Mouse (Mus musculus) liver (tissue): ENCODE results near the gene Wasf3.
"Not testable (repeated sequence)": the region's sequence is repeated elsewhere in the genome, so short reads cannot be mapped to it uniquely, and the experiment has no call there.

Experiments used
- DNase-seq: peaks from one replicate; pipeline ENCODE4 v3.0.0-alpha.2; 2020; ENCODE audit warnings: mixed read lengths

Gene Wasf3

DNA sequence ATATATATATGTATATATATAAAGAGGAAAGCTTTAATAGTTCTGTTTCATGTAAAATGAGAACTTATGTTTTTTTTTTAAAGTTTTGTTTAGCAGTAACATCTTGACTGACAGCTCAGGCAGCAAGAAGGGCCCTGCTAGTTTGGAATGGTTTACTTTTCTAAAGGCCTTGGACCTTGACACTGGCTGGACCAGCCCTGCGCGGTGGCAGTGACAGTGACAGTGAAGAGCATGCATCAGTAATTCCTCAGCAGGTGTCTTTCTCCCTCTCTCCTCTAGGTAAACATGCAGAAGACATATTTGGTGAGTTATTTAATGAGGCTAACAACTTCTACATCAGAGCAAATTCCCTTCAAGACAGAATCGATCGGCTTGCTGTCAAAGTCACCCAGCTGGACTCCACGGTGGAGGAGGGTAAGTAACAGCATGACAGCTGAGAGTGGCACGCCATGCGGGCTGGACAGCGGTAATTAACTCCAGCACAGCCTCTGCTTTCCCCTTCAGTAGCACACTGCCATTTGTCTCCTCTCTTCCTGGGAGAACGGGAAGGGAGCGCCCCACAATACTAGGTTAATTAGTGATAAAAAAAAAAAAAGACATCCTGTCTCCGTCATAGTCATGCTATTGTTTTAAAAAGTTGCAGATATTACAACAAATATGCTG lies 66.9 kb downstream of the Wasf3 start:
- DNase-seq = no peak

DNA sequence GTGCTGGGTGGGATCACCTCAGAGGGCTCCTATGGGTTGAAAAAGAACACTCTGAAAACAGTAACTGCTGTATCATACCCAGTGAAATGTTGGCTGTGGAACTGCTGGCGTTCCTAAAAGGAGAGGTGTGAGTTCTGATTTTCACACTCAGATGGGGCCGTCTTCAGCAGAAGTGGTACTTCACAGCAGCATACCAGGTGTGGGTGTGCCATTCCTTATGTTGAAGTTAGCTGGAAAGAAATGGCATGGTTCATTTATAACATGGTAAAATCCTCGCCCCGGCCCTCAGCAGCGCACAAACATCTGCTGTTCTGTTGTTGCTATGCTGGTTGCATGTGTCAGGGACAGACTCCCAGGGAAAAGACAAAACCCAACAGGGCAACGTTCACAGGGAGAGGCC lies 68.8 kb downstream of the Wasf3 start:
- no peak for DNase-seq

DNA sequence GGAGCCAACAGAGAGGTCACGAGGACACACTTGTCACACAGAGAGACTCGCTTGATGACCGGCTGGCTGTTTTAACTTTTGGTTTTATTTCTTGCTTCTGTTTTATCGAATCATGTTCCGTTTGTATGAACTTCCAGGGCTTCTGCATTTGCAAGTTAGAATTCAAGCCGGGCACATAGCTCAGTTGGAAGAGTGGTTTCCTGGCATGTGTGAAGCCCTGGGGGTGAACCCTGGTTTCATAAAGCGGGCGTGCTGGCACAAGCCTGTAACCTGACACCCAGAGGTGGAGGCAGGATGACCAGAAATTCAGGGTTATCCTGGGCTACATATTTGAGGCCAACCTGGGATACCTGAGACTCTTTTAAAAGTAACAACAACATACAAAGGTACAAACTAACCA lies 76.8 kb downstream of the Wasf3 start:
- DNase-seq = no peak

DNA sequence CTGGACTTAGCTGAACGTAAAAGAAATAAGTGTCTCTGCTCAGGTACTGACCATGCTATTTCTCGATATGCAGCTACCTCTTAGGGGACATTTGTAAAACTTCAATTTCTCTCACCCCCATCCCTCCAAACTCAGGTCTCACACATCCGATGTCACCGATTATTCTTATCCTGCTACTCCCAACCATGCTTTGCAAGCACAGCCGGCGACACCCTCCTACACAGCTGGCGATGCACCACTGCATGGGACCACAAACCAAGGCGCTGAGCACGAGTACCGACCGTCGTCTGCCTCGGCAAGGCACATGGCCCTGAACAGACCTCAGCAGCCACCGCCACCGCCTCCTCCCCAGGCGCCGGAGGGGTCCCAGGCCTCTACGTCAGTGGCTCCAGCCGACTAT lies 81.9 kb downstream of the Wasf3 start:
- no peak for DNase-seq

DNA sequence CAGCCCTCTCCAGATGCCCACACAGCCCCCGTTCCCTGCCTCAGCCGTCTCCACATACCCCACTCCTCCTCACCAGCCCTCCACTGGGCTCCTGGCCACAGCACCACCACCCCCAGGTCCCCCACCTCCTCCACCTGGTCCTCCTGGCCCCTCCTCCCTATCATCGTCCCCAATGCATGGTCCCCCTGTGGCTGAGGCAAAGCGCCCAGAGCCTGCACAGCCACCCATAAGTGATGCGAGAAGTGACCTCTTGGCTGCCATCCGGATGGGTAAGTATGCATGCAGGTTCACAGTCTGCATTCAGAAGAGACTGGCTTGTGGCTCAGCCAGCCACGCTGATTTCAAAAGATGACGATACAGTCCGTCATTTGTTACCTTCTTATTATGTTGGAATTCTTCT lies 83.5 kb downstream of the Wasf3 start:
- DNase-seq = no peak

DNA sequence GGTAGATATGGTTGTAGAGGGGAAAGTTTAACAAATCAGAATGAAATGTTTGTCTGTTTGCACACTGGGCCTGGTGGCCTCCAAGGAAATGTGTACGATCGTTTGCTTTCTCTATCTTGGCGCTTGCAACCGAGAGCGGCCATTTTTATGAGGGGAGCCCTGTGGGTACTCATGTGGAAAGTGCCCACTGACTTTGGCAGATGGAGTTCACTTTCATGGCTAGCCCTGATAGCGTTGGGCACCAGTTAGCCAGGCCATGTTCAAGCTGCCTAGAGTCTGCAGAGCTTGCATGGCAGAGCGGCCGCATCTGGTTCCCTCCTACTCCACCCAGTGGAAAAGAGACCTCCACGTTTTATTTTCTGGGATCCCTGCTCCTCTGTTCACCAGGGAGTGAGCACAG lies 86.0 kb downstream of the Wasf3 start:
- DNase-seq = no peak

DNA sequence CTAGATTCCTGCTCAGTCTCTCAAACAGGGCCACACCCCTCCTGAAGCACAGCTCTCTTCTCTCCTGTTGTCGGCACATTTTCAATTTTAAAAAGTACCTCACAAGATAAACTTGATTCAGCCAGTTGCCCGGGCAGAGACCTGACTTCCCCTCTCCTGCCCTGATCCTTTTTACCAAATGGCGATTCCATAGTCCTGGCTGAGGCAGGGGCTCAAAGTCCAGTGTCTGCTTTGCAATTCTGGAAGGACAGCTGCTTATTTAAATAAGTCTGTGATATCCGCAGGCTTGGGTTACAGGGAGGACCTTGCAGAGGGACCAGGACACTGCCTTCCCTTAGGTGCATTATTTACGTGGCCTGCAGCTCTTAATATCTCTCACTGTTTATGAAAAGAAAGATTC lies 86.5 kb downstream of the Wasf3 start:
- DNase-seq = no peak

DNA sequence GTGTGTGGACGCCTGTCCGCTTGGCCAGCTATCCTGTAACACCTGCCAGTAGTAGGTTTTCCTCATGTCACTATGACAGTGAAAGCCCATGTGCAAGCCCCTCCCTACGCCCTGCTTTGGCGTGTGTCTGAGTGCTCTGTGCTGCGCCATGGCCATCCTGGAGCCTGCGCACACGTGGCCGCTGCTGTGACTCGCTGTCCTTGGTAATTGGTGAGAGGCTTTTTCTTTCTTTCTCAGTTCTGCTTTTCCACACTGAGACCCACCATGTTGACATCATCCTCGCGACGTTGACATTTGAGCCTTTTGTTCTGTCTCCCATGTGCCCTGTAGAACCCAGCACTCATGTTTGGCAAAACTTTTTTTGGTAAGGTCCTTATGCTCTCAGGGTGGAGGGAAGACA lies 87.0 kb downstream of the Wasf3 start:
- DNase-seq = no peak

DNA sequence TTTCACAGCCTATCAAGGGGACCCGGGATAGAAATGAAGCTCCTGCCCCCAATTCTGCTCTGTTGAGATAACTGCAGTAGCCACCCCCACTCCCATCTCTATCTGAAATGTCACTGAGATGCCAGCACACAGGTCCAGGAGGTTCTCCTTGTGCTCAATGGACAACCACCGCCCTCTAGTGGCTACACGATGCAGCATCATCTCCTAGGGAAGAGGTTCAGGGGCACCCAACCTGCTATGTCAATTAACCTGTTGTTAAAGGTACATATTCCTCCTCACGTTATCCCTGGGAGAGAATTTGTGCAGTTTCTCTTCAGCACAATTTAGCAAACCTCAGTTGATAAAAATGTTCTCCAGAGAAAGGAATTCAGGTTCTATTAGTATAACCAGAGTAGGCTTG lies 94.8 kb downstream of the Wasf3 start:
- DNase-seq = not testable (repeated sequence)

DNA sequence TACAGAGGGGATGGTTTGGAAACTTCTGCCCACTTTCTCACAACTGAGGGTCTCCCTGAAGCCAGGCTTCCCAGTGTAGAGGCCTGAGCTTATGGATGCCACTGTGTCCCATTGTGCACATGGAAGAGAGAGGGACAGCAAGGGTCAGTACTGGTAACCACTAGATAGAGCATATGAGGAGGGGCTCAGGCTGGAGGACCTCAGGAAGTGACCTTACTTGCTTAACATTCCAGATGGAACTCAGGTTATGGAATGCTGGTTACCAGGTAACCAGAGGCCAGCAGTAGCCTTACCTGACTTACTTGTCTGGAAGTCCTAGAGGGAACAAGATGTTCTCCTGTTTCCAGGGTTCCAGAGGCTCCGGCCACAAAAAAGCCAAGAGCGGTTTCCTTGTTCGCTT lies 96.9 kb downstream of the Wasf3 start, which contains the start of gene Gm6408:
Gm6408 (plus strand) TSS at position 301 of the 400 bp plus-strand sequence.
- not testable (repeated sequence) for DNase-seq

DNA sequence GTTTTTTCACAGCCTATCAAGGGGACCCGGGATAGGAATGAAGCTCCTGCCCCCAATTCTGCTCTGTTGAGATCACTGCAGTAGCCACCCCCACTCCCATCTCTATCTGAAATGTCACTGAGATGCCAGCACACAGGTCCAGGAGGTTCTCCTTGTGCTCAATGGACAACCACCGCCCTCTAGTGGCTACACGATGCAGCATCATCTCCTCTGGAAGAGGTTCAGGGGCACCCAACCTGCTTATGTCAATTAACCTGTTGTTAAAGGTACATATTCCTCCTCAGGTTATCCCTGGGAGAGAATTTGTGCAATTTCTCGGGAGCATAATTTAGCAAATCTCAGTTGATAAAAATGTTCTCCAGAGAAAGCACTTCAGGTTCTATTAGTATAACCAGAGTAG lies 104.2 kb downstream of the Wasf3 start:
- DNase-seq = not testable (repeated sequence)

DNA sequence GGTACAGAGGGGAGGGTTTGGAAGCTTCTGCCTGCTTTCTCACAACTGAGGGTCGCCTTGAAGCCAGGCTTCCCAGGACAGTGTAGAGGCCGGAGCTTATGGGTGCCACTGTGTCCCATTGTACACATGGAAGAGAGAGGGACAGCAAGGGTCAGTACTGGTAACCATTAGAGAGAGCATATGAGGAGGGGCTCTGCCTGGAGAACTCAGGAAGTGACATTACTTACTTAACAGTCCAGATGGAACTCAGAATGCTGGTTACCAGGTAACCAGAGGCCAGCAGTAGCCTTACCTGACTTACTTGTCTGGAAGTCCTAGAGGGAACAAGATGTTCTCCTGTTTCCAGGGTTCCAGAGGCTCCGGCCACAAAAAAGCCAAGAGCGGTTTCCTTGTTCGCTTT lies 106.3 kb downstream of the Wasf3 start, which contains the start of gene Gm6370:
Gm6370 (plus strand) TSS at position 301 of the 400 bp plus-strand sequence.
- DNase-seq = not testable (repeated sequence)

DNA sequence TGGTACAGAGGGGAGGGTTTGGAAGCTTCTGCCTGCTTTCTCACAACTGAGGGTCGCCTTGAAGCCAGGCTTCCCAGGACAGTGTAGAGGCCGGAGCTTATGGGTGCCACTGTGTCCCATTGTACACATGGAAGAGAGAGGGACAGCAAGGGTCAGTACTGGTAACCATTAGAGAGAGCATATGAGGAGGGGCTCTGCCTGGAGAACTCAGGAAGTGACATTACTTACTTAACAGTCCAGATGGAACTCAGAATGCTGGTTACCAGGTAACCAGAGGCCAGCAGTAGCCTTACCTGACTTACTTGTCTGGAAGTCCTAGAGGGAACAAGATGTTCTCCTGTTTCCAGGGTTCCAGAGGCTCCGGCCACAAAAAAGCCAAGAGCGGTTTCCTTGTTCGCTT lies 117.3 kb downstream of the Wasf3 start, which contains the start of gene 4930449I24Rik:
4930449I24Rik (plus strand) TSS at position 301 of the 400 bp plus-strand sequence.
- not testable (repeated sequence) for DNase-seq

DNA sequence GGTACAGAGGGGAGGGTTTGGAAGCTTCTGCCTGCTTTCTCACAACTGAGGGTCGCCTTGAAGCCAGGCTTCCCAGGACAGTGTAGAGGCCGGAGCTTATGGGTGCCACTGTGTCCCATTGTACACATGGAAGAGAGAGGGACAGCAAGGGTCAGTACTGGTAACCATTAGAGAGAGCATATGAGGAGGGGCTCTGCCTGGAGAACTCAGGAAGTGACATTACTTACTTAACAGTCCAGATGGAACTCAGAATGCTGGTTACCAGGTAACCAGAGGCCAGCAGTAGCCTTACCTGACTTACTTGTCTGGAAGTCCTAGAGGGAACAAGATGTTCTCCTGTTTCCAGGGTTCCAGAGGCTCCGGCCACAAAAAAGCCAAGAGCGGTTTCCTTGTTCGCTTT lies 129.0 kb downstream of the Wasf3 start, which contains the start of gene Gm3402:
Gm3402 (plus strand) TSS at position 301 of the 400 bp plus-strand sequence.
- not testable (repeated sequence) for DNase-seq
